Mouse (Mus musculus) cerebellum, adult 11 months (tissue): ENCODE data around the gene Sspo.
A peak's percentile ranks its signal among the peaks of the same experiment; 100 is the strongest.

ENCODE experiments used
- DNase-seq: peaks from one replicate; pipeline ENCODE4 v3.0.0; 2022

The Sspo gene

DNA sequence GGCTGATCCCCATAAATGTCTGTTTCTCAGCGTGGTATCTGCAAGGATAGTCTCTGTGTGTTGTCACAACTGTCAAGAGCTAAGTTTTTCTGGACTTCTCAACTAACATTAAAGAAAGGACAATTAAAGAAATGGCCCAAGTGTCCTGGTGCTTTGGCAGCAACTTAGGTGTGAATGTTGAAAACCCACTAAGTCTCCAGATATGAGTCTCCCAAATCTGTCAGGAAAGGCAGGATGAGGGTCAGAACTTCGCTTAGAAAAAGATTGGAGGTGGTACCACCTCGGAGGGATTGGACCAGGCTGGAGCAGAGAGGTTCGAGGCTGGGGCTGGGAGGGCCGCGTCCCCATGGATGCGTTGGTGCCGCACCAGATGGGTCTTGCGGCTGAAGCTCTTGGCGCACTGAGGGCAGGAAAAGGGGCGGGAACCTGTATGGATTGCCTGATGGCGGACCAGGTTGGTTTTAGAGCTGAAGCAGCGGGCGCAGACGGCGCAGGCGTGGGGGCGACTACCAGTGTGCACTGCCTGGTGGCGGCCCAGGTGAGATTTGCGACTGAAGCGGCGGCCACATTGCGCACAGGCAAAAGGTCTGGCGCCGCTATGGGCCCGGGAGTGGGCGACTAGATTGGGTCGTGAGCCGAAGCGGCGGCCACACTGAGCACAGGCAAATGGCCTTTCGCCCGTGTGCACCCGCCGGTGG lies 10.2 kb upstream of the Sspo start:
- no peak for DNase-seq

DNA sequence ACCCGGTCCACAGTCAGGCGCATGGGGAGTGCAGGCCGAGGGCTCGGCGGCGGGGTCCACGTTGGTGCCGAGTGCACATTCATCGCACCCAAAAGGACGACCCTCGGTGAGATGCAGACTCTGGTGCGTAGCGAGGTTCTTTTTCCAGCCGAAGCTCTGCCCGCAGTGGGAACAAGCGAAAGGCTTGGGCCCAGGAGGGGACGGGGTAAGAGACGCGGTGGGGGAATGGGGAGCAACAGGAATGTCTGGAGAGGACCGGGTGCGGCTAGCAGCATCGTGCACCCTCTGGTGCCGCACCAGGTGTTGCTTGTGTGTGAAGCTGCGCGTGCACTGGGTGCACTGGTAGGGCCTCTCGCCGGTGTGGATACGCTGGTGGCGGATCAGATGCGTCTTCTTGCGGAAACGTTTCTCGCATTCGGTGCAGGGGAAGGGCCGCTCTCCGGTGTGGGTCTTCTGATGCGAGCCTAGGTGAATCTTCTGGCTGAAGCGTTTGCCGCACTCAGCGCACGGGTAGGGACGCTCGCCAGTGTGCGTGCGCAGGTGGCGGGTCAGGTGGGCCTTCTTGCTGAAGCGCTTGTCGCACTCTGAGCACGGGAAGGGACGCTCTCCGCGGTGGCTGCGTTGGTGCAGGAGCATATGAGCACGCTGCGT lies 9.4 kb upstream of the Sspo start:
- no peak for DNase-seq

DNA sequence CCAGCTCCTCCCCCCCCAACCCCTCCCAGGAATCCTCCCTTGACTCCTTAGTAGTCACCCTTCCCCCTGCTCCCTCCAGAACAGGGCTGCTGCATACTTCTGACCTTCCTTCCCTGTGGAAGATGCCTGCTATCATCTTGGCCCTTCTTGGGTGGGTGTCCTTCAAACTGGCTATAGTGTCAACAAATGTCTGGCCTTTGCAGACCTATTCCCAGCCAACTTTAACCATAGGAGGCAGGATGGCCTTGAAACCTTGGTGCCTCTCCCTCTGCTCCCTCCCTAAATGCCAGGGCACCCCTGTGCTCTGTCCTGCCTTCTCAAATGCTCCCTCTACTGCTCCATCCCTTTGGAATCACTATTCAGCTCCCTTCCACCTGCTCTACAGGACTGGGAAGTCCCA lies 8.4 kb upstream of the Sspo start:
- no peak for DNase-seq

DNA sequence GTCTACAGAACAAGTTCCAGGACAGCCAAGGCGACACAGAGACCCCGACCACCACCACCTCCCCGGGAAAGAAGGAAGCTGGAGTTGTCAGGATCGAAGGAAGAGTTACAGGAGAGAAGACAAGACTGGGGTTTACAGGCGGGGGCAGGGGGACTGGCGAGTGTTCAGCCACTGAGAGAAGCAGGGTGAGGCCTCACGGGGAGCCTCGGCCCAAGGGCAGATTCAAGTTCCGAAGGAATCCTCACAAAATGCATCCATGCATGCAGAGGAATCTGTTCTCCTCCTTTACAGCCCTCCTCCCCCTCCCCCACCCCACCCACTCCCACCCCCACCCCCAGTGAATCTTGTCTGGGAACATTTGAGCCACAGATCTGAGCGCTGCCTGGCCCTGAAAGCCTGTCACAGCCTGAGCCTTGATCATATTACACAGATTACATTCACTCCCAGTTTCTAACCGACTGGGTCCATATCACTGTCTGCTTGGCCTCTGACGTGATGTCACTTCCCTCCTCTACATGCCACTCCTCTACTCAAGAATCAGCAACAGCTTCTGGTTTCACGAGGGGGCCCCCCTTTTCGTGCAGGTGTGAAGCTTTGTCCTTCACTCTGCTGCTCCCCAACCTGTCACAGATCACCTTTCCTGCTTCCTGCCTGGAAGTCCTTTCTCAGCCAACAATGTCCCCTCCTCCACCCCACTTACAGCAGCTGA lies 7.6 kb upstream of the Sspo start:
- DNase-seq: no peak

DNA sequence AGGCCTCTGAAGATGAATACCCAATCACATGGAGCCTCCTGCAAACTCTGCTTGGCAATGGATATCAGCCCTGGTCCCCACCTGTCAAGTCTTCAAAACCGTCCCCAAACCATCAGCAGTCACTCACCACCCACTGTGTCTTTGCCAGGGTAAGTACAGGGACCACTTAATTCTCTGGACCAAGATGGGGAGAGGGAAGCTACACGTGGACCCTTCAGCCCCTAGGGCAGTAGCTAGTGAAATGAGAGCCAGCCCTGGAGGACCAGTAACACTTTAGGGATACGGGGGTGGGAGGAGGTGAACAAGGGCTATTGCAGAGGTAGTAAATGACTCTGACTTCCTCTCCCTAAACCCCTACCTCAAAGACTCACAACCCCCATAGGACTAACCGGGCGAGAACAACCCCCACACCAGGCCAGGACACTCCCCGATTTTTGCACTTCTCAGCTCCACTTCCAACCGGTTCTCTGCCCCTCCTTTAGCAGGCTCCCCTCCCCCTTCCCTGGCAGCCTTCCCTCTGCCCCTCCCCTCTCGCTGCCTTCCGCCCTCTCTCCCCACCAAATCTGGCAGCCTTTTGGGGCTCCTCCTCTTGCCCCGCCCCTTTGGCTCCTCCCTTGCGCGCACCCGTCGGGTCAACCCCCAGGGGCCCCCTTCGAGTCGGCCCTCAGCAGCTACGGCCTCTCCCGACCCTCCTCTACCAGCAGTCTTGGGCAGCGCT lies 4.3 kb upstream of the Sspo start:
- DNase-seq: peak; percentile 90

DNA sequence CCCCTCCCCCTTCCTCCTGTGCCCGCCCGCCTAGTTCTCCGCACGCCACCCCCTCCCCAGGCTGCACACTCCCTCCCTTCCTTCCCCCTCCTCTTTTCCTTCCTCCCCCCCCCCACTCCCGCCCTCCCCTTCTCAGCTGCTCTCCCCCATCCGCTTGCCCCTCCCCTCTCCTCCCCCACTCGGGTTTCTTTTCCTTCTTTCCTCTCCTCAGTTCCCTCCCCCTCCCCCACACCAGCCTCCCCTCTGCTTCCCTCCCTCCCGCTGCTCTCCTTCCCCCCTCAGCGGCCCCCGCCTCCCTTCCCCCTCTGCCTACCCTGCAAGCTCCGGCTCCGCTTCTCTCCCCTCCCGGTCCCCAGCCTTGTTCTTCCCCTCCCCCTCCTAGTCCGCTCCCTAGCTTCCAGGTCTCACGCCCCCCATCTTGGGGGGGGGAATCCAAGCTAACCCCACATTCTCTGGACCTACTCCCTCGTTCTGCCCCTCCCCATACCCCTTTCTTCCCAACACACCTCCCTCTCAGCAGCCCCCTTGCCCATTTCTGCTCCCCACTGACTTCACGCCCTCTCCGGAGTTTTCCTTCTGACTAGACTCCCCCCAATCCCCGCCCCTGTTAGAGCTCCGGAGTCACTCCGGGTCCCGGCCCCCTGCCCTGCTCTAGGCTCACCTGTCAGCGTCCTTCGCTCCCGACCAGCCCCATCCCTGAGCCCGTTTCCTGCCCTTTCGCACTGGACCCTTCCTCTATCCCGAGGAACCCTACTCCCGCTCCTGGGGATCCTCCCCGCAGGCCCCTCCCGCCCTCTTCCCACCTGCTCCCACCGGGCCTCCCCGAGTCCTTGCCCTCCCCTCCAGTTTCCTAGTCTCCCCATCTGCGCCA lies 3.5 kb upstream of the Sspo start:
- DNase-seq: peak; percentile 66

DNA sequence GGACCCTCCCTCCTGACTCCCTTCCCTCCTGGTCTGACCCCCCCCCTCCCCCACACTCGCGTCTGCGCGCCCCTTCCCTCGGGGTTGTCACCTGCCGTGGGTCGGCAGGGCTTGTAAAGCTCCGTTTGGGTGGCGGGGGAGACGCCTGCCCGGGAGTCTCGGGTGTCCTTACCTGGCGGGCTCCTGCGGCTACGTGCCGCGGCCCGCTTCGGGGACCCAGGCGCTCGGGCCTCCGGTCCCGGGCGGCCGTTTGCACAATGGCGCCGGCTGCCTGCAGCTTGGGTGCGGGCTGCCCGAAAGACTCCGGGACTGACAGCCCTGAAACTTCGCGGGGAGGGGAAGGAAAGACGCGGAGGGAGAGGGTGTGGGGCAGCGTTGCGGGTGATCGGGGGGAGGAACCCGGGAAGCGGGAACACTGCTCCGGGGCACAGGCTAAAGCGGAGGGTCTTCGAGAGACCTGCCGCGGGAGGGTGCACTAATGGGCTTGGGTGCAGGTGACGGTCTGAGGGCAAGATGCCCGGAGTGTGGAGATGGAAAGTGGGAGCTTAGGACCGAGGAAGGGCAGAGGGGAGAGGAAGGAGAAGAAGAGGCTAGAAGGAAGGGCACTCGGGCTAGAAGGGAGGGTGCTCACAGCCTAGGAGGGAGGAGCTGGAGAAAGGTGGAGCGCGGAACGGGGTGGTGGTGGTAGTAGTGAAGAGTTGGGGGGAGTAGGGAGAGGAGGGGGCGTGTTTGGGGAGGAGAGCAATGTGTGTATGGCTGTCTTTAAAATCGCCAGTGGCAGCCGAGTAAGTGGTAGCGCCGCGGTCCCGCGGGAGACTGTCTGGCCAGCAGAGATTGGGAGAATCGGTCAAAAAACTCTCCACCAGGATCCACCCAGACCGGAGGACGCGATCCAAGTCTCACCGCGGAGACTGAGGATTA lies 2.6 kb upstream of the Sspo start, which contains the start of gene Zfp467:
Gene Zfp467, minus strand, starts transcription at position 645 of the 921 bp plus-strand sequence.
- peak; percentile 71 for DNase-seq

DNA sequence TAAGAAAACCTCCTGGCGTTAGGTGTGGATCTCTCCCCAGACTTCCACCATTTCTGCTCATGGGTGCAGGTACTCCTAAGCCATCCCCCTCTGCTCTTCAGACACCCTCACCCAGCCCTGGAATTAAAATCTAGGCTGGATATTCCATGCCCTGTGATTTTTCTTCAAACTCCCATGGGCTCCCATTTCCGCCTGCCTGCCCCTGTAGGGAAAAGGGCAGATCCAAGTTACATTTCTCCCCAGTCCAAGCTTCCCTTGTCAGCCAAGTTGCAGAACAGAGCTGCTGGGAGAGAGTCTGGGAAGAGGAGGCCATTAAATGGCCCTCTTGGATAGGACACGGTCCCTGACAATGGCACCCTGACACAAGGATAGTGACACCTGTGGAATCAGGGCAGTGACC lies 1.8 kb upstream of the Sspo start:
- no peak for DNase-seq

DNA sequence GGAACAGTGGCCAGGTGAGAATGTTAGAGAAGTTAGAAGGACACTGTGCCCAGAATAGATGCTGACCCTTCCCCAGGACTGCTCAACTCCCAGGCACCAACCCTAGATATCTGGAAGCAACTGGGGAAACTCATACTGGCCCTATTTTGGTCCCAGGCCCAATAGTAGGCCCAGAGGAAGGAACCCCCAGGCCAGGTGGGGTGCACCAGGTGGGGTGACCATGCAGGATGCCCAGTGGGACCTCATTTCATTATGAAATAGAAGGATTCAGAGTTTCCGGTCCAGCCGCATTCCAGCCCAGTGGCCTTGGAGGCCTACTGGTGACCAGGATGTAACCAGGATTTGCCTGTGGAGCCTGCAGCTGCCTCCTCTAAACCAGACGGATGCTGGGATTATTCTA lies 1.1 kb upstream of the Sspo start:
- DNase-seq: no peak

DNA sequence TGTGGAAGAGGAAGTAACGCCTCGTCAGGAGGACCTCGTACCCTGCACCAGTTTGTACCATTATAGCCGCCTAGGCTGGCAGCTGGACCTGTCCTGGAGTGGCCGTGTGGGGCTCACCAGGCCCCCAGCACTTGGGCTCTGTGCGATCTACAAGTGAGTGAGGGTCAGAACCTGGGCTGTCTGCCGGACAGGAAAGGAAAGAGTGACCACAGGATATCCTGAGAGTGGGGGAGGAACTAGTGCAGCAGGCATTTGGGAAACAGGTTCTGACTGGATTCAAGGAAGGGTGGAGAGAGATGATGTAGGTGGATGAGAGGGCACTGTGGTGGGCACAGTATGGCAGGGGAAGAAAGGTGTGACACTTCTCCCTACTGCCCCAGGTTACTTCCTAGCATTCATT lies 498 bp downstream of the Sspo start:
- no peak for DNase-seq

DNA sequence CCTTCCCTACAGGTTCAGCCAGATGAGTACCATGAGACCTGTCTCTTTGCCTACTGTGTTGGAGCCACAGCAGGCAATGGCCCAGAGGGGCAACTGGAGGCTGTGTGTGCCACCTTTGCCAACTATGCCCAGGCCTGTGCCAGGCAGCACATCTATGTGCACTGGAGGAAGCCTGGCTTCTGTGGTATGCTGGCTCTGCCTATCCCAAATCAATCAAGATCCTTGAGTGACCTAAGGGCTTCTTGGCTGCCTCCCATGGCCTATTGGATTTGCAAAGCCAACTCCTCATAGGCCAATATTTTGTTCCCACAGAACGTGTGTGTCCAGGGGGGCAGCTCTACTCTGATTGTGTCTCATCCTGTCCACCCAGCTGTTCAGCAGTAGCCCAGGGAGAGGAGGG lies 4.1 kb downstream of the Sspo start:
- DNase-seq: no peak

DNA sequence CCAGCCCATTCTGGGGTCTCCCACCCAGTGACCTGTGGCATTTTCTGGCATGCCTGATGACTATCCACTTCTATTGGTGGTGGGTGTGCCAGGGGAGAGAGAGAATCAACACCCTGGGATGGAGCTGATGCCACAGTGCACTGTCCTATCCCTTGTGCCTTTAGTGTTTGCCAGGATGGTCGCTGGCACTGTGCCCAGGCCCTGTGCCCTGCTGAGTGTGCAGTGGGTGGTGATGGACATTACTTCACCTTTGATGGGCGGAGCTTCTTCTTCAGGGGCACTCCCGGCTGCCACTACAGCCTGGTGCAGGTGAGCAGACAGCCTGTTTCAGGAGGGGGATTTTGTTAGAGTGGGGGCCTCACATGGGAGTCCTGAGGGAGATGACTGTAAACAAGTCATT lies 4.7 kb downstream of the Sspo start:
- no peak for DNase-seq

DNA sequence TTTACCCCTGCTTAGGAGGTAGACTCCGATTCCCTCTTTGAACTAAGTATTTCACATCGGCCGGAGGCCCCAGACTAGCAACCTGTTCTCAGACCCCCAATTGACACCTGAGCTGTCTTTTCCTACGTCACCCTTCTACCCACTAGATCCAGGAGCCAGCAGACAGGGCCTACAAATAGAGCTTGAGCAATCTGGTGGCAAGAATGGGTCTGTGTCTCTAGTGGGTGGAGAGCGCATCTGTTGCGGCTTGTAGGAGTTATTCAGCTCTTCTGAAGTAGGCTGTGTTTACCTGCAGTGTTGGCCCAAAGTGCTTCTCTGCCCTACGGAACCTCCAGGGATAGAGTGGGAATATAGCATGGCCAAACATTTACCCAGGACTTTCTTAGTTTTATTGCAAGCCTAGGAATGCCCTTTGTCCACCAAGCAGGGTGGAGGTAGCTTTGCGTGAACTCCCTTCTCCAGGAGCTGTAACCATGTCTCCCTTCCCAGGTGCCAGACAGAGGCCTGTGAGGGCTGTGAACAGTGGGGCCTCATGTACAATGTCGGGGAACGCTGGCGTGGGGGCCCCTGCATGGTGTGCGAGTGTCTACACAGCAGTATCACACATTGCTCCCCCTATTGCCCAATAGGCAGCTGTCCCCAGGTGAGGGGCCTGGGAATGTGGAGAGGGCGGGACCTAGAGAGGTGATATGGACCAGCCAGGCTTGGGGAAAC lies 17.1 kb downstream of the Sspo start:
- DNase-seq: no peak

DNA sequence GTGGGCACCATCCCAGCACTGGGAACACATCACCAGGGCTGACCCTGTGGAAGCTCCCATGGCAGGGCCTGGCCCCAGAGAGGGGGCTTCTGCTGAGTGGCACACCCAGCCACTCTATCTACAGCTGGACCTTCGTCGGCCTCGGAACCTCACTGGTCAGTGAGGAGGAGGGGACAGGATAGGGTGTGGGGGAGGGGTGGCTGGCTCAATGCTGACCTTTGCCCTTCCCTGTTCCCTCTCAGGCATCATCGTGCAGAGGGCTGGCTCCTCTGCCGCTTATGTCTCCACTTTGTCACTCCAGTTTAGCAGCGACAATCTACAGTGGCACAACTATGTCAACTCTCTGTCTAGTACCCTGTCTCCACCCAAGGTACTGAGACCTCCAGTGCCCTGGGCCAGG lies 18.7 kb downstream of the Sspo start:
- no peak for DNase-seq

DNA sequence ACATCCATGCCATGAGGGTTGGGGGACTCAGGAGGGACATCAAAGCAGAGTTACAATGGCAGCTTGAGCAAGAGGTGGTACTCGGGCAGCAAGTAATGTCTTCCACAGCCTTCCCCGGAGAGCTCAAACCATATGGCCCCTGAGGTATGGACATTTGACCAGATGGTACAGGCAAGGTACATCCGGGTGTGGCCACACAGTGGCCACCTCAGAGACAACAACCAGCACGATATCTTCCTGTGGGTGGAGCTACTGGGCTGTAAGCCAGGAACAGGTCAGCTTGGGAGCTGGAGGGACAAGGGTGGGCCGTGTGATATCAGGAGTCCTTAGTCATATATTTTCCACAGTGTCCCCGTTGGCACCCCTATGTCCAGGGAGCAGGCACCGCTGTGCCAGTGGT lies 19.5 kb downstream of the Sspo start:
- no peak for DNase-seq

DNA sequence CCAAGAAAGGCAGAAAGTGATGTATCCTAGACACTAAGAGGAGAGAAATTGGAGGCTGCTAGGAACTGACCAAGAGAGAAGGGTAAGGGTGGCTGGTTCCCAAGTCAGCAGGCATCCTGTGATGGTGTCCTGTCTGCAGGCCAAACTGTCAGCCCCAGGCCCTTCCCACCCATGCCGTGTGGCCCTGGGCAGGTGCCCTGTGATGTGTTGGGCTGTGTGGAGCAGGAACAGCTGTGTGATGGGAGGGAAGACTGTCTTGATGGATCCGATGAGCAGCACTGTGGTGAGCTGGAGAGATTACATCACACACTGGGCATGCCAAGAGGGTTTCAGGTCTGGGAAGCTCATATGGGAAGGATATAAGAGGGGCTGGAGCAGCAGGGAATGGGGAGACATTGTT lies 22.7 kb downstream of the Sspo start:
- no peak for DNase-seq

DNA sequence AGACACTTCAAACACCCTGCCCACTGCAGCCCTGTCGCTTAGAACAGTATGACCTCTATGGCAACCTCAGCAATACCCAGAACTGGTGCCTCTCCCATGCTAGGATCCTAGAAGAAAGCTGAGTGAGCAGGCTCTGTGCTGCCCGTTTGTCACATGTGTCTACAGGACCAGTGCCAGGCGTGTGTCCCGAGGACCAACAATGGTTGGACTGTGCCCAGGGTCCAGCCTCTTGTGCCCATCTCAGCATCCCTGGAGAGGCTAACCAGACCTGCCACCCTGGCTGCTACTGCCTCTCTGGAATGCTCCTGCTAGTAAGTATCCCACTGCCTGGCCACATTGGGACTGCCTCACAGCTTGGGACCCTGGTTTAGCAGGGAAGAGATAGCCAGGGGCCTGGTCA lies 30.4 kb downstream of the Sspo start:
- no peak for DNase-seq

DNA sequence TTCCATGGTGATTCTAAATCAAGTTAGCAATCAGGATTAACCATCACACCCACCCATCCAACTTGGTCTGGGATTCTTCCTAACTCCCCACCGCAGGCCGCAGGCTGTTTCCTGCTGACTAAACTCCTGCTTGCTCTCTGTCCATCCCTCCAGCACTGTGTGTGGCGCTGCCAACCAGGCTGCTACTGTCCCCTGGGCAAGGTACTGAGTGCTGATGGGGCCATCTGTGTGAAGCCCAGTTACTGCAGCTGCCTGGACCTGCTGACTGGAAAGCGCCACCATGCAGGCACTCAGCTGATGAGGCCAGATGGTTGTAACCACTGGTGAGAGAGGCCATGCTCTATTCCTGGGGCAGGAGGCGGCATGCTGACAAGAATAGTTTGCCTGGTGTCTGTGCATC lies 34.5 kb downstream of the Sspo start:
- no peak for DNase-seq

DNA sequence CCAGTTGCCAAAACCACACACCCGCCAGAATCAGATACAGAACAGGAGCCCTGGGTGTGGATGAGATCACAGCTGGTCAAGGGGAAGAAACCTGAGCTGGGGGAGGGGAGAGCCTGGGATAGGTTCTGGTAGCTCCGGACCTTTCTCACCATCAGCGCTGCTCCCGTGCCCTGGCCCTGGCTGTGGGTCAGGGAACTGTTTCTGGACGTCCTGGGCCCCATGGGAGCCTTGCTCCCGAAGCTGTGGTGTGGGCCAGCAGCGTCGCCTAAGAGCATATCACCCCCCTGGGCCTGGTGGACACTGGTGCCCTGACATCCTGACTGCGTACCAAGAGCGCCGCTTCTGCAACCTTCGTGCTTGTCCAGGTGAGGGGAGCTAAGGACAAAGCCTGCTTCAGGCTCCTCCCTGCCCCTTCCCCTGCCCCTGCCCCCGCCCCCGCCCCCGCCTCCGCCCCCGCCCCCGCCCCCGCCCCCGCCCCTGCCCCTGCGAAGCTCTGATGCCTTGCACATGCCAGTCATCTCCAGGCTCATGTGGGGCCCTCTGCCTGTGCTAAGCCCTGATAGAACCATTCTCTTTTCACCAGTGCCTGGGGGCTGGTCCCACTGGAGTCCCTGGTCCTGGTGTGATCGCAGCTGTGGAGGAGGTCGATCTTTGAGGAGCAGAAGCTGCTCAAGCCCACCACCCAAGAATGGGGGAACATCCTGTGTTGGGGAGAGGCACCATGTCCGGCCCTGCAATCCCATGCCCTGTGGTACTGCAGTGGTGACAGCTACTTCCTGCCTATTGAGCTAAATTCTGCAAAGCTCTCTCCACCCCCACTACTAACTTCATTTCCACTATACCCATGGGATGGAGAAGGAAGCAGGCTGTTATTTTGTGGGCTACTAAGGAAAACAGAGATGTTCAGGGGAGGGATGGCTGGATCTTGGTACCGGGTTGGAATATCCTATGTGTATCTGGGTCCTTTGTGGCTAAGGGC lies 40.0 kb downstream of the Sspo start:
- DNase-seq: no peak

DNA sequence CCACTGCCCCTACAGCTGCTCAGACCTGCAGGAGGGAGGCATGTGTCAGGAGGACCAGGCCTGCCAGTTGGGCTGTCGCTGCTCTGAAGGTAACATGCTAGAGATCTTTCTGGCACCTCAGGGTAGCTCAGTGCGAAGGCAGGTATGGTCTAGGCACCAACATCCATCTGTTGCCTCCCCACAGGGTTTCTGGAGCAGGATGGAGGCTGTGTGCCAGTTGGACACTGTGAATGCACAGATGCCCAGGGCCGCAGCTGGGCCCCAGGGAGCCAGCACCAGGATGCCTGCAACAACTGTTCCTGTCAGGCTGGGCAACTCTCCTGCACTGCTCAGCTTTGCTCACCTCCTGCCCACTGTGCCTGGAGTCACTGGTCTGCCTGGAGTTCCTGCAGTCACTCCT lies 41.7 kb downstream of the Sspo start:
- peak; percentile 31 for DNase-seq
